Mouse (Mus musculus) gastrocnemius, adult 8-10 months (tissue): ENCODE measurements around the gene Ptprb. TPM values are rescaled to one million over a fixed set of nuclear protein-coding genes. Genes with fewer than 3 reads are reported as not detected.

Experiments used
- DNase-seq, 2 experiments: peaks; one replicate each; pipeline ENCODE4 v3.0.0; 2022; ENCODE audit warnings: low spot score in 2 of 2
- total RNA-seq, 4 experiments: library from RNA; stranded (reverse); gene quantifications; 2 replicates each; pipeline ENCODE4 v1.2.4; 2022

The Ptprb gene
- total RNA-seq, 4 experiments from 2014 or later, result 16.5 to 22.8 (median 20.0) TPM

DNA sequence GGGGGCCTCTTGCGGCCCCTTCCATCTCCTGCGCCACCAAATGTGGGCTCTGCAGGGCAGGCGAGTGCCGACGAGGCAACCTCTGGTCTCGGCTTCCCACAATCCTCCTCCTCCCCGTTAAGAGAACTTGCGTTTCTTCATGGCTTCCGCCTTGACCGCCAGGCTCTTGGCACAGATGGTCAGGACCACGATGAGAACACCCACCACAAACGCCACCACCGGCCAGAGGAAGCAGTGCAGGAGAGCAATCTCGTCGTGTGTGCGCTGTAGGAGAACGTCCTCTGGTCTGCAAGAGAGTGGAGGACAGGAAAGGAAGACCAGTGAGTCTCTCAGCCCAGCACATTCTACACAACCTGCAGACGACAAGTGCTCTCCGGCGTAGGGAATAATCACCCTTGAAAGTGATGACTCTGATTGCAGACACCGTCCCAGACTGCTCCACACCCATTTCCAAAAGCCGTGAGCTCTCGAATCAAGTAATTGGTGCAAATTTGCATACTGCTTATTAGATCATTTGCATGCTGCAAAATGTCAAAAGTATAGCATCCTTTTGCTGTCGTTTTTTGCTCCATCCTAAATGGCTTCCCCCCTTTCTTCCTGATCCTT, 142.9 kb downstream of the Ptprb start:
- DNase-seq, result no peak

DNA sequence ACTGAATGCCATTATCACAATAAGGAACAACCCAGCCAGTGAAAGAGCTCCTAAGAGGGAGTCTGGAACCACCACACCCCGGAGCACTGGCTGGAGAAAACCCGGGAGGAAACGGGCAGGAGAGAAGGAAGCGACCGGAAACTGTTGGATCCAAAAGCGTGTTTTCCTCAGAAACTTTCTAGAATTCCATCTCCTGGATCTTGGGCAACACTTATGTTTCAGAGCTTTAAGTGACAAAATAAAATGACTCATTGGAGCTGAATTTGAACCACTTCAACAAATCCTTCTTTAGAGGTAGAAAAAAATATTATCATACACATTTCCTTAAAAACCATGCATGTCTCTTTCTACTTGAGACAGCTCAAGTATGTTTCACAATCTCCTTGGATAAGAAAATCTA, 145.7 kb downstream of the Ptprb start:
- no peak for DNase-seq

GRCm38 (mm10) chr10:116422551-116422950, 147.2 kb downstream of the Ptprb start:
- DNase-seq, result no peak

GRCm38 (mm10) chr10:116424921-116425320, 149.6 kb downstream of the Ptprb start:
- DNase-seq, result no peak

DNA sequence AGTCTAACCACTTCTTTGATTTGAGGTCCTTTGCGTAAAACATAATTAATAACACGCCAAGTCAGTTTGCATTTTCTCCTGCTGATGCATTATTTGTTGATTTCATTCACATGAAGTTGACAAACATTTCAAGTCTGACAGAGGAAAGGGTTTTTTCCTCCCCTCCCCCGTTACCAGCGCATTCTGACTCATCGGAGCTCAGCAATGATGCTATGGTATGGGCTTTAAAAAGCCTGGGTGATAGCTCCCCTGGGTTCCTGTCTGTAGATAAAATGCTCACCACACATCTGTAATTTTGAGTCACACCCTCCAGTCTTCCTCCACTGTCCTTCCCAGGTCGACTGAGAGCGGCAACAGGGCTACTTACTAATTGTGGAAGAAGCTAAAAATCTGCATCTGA, 150.9 kb downstream of the Ptprb start:
- DNase-seq, result no peak

DNA sequence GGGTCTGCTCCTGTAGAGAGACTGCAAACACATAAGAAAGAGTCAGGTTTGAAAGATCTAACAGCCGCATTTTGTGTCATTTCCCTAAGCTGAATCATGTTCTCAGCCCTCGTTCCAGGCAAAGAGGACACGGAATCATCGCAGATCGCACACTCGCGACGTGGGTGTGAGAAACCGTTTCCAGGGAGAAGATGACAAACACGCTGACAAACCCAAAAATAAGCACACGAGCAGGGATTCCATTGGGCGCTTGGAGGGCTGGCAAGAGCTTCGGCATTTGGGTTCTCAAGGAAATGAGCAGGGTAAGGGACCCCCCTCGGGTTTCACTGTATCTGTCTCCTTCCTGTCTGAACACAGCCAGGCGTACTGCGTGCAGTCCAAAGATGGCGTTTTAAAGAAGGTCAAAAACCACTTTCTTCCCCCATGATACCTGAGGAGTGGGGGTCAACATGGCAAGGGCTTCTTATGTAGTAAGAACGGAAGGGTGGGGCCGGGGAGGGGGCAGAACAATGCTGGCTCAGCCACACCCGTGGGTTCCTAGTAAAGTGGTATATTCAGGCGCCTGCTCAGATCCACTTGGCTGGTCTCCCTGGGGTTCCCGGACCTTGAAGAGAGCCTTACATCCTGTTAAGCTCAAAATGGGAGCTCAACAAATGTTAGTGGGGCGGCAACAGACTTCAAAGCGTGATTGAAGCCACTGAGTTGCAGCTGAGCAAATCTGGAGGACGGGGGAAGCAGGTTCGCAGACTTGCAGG, 152.9 kb downstream of the Ptprb start:
- DNase-seq, result no peak

DNA sequence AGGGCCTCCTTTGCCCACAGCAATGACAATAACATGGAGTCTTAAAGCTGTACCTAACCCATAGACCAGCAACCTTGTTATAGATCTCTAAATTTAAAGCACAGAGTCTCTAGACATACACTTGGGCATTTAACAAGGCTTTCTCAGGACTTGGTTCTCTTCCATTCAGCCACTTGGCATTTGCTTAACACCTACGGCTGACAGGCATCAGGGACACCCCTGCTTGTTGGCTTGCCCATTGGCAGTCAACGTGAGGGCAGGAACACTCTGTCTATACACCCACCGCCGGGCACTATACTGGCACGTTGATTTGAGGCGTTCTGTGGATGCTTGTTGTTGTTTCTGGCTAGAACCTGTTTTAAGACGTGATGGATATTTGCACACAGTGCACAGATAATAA, 157.1 kb downstream of the Ptprb start:
- DNase-seq, result no peak

GRCm38 (mm10) chr10:116435455-116435854, 160.1 kb downstream of the Ptprb start:
- DNase-seq, result no peak

Other genes with a start within 250 kb of the Ptprb start
- gene 4933416C03Rik, start 161.6 kb upstream of the Ptprb start, total RNA-seq, result not detected
- gene Kcnmb4, start 198.4 kb downstream of the Ptprb start, total RNA-seq, result under 1 TPM in 2 of 4 experiments, not detected in 2; 0.21 to 0.22 TPM